Mouse (Mus musculus) midbrain, embryonic 16.5 days (tissue): Measurements from ENCODE around the gene Yif1a. TPM values are rescaled to one million over a fixed set of nuclear protein-coding genes. Genes with fewer than 3 reads are reported as not detected.
A peak's percentile ranks its signal among the peaks of the same experiment; 100 is the strongest.

Source experiments
- ATAC-seq: fragments of 200-750 bp; cut with Nextera tagmentation; 2 replicates; pipeline ENCODE4 v1.8.0; 2017; ENCODE audit warnings: moderate TSS enrichment
- H3K27ac ChIP-seq: fragments of 300-500 bp; sonication (generic); 2 replicates; pipeline ENCODE4 v1.5.1; 2014; ENCODE audit warnings: mild to moderate bottlenecking, low read length, mixed read lengths
- H3K27me3 ChIP-seq: fragments of 300-500 bp; sonication (generic); 2 replicates; pipeline ENCODE4 v1.6.1; 2014; ENCODE audit warnings: low read depth, low read length, mixed read lengths; ENCODE audit not compliant: control insufficient read depth, insufficient read depth
- H3K36me3 ChIP-seq: fragments of 300-500 bp; sonication (generic); 2 replicates; pipeline ENCODE4 v1.6.1; 2014; ENCODE audit warnings: mild to moderate bottlenecking, low read length, moderate library complexity, mixed read lengths; ENCODE audit not compliant: control insufficient read depth, insufficient read depth
- H3K4me1 ChIP-seq: fragments of 300-500 bp; sonication (generic); 2 replicates; pipeline ENCODE4 v1.6.1; 2014; ENCODE audit warnings: mild to moderate bottlenecking, low read length, mixed read lengths; ENCODE audit not compliant: control insufficient read depth, insufficient read depth
- H3K4me2 ChIP-seq: fragments of 300-500 bp; sonication (generic); 2 replicates; pipeline ENCODE4 v1.6.1; 2014; ENCODE audit warnings: mild to moderate bottlenecking, low read length, mixed read lengths
- H3K4me3 ChIP-seq: fragments of 300-500 bp; sonication (generic); 2 replicates; pipeline ENCODE4 v1.5.1; 2014; ENCODE audit warnings: low read depth, mild to moderate bottlenecking, low read length, moderate library complexity, mixed read lengths
- H3K9ac ChIP-seq: fragments of 300-500 bp; sonication (generic); 2 replicates; pipeline ENCODE4 v1.6.1; 2014; ENCODE audit warnings: low read depth, low read length, mixed read lengths
- H3K9me3 ChIP-seq: fragments of 300-500 bp; sonication (generic); replicated peaks from 2 replicates; pipeline ENCODE4 v1.6.1; 2014; ENCODE audit warnings: mild to moderate bottlenecking, low read length, mixed read lengths; ENCODE audit not compliant: control insufficient read depth, poor library complexity, severe bottlenecking
- WGBS: fragments of 180-500 bp; shearing (Covaris S2); extraction: QIAGEN DNeasy Blood & Tissue Kit; methylation state at CpG from one replicate; pipeline ENCODE4 v1.1.7; 2014; 5-methylcytosine and 5-hydroxymethylcytosine counted together
- polyA plus RNA-seq: library from polyadenylated mRNA; unstranded; fragments of >200 nt; fragmentation: Nextera tagmentation; extraction: Ambion mirVana; gene quantifications from 2 replicates; pipeline ENCODE4 v1.2.1, GENCODE M21; 2015

Gene Yif1a
- polyA plus RNA-seq, 1 experiment from 2014 or later: 46.6 TPM

DNA sequence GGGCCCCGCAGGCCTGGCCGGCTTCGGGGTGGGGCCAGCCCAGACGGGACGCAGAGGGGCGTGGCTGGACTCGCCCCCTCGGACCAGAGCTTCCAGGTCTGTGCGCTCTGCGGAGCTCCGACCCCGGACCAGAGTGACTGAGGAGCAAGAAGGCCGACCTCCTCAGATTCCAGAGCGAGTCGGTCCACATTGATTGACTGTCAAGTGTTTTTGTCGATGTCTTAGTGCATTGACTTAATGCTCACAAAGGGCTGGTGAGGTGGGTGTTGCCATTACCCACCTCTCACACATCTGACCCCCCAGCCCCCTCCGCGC lies 30.0 kb downstream of the Yif1a start, which contains the start of gene Klc2:
Klc2 (minus strand) TSS at position 177 of the 315 bp plus-strand sequence.
- 2% methylated on average over 18 of the region's 18 CpGs for WGBS
- Histone ChIP-seq H3K27me3 (no peaks in the 10 kb centered on the region), H3K9ac (peak within 1 kb of the TSS; percentile 98), H3K9me3 (no peaks in the 10 kb centered on the region), H3K4me3 (peak within 1 kb of the TSS; percentile 88), H3K36me3 (peaks cover 3% of the 10 kb centered on the region; the same call in 1 of the 2 replicates), H3K27ac (peak within 1 kb of the TSS; percentile 91), H3K4me2 (peak within 1 kb of the TSS; percentile 68), H3K4me1 (peaks cover 18% of the 10 kb centered on the region)
- no peak for ATAC-seq

DNA sequence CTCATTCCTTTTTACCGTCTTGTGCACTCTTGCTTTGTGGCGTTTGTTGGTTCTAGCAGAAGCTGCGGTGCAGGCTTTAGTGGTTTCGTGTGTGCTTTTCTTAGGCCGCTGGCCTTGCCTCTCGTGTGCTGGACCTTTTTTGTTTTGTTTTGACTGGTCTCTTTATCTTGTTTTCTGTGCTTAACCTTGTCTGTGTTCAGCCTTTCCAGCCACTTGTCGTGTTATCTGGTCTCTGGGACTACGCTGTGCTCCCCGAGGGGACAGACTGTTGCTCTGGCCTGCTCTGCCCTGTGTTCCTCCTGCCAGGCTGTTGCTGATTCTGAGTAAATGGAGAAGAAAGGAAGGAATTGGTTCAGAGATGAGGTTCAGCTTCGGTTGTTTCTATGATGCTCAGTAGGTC lies 34.2 kb downstream of the Yif1a start:
- Histone ChIP-seq H3K4me2 (no peak overlapping the region), H3K36me3 (no peaks in the 10 kb centered on the region), H3K9me3 (no peaks in the 10 kb centered on the region), H3K4me3 (no peak overlapping the region), H3K4me1 (peaks cover 7% of the 10 kb centered on the region), H3K27ac (no peak overlapping the region), H3K9ac (no peak overlapping the region), H3K27me3 (no peaks in the 10 kb centered on the region)
- no peak for ATAC-seq
- WGBS: 70% methylated on average over 10 of the region's 10 CpGs

DNA sequence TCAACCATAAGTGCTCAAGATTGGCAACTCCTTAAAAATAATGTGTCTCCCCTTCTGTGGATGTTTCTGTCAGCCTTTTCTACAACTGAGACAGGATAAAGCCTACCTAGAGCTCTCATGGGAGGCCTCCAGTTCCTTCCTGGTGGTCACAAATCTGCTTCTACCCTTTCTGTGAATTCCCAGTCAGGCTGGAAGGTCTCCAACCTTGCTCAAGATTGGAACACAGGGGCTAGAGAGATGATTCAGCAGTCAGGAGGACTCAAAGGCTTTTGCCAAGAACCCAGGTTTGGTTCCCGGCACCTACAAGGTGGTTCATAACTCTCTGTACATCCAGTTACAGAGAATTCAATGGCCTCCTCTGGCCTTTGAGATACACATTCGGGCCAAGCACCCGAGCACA lies 34.9 kb downstream of the Yif1a start:
- WGBS: 87% methylated on average over 3 of the region's 3 CpGs
- H3K9ac ChIP-seq: no peak overlapping the region
- H3K4me2 ChIP-seq: no peak overlapping the region
- ATAC-seq: no peak
- H3K27me3 ChIP-seq: no peaks in the 10 kb centered on the region
- H3K36me3 ChIP-seq: no peaks in the 10 kb centered on the region
- H3K27ac ChIP-seq: no peak overlapping the region
- no peaks in the 10 kb centered on the region for H3K9me3 ChIP-seq
- H3K4me3 ChIP-seq: no peak overlapping the region
- peaks cover 7% of the 10 kb centered on the region for H3K4me1 ChIP-seq

DNA sequence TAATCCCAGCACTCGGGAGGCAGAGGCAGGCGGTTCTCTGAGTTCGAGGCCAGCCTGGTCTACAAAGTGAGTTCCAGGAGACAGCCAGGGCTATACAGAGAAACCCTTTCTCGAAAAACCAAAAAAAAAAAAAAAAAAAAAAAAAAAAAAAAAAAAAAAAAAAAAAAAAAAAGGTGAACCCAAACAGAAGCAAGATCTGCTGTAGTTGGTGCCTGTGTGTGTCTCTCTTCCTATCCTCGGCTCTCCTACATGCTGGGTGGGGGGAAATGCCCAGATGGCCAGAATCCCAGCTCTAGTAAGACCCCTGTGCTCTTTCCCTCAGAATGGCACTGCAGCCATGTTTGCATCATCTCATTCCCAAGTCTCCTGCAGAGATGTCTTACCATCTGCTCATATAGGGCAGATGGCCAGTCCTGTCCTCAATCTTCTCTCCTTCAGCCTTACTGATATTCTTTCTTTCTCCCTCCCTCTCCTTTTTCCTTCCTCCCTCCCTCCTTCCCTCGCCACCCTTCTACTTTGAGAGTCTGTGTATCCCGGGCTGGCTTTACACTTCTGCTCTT lies 35.8 kb downstream of the Yif1a start:
- 69% methylated on average over 7 of the region's 7 CpGs for WGBS
- no peak for ATAC-seq
- Histone ChIP-seq H3K36me3 (no peaks in the 10 kb centered on the region), H3K4me1 (peaks cover 3% of the 10 kb centered on the region), H3K4me3 (no peak overlapping the region), H3K9me3 (no peaks in the 10 kb centered on the region), H3K4me2 (no peak overlapping the region), H3K27me3 (no peaks in the 10 kb centered on the region), H3K9ac (no peak overlapping the region), H3K27ac (no peak overlapping the region)

DNA sequence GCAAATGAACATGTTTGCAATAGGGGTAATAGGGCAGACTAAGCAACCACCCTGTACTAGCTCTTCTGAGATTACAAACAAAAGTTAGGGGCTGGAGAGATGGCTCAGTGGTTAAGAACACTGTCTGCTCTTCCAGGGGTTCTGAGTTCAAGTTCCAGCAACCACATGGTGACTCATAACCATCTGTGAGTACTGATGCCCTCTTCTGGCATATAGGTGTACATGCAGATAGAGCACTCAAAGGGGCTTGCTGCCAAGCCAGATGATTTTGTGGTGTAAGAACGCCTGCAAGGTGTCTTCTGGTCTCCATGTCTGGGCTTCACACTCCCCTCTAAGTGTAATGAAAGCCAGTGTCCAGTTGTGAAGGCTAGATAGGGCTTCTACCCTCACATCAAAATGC lies 41.4 kb downstream of the Yif1a start:
- Histone ChIP-seq H3K9ac (no peak overlapping the region), H3K4me3 (no peak overlapping the region), H3K27me3 (no peaks in the 10 kb centered on the region), H3K36me3 (peaks cover 3% of the 10 kb centered on the region; the same call in 1 of the 2 replicates), H3K27ac (no peak overlapping the region), H3K4me2 (no peak overlapping the region), H3K4me1 (no peaks in the 10 kb centered on the region), H3K9me3 (no peaks in the 10 kb centered on the region)
- no peak for ATAC-seq
- WGBS: 27% methylated on average over 1 of the region's 1 CpGs

DNA sequence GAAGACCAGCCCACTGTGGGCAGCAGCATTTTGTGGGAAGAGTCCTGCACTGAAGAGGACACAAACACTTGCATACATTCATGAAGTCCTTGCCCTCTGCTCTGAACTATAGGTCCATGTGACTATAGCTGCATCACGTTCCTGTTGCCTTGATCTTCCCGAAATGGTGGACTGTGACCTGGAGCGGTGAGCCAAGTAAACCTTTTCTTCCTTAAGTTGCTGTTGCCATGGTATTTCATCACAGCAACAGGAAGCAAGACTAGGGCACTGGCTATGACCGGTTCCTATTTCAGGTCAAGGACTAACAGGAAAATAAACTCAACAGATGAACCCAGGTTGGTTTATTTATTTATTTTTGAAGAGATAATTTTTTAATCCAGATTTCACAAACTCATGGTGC lies 42.9 kb downstream of the Yif1a start:
- H3K36me3 ChIP-seq: peaks cover 12% of the 10 kb centered on the region; the same call in 1 of the 2 replicates
- ATAC-seq: no peak
- 76% methylated on average over 4 of the region's 4 CpGs for WGBS
- no peaks in the 10 kb centered on the region for H3K4me1 ChIP-seq
- no peak overlapping the region for H3K4me3 ChIP-seq
- no peak overlapping the region for H3K4me2 ChIP-seq
- H3K9ac ChIP-seq: no peak overlapping the region
- no peaks in the 10 kb centered on the region for H3K27me3 ChIP-seq
- no peaks in the 10 kb centered on the region for H3K9me3 ChIP-seq
- no peak overlapping the region for H3K27ac ChIP-seq

DNA sequence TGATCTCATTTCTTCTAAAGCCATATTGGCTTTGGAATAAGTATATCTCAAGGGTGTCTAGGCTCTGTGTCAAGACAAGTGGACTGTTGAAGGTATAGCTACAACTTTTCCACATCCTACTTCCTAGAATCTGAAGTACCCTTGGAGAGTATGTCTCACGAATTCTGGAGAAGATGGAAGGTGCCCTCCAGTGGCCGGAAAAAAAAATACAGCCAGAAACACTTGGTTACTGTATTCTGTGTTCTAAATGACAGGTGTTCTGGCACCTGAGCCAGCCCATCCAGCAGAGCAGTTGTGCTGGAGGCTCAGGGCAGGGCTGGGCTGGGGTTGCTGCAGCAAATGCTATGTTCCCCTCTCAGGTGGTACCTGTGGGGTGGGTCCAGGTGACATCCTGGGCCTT lies 51.3 kb downstream of the Yif1a start:
- 3% methylated on average over 2 of the region's 2 CpGs for WGBS
- Histone ChIP-seq H3K27ac (no peak overlapping the region), H3K9ac (no peak overlapping the region), H3K27me3 (no peaks in the 10 kb centered on the region), H3K4me3 (no peak overlapping the region), H3K4me1 (no peaks in the 10 kb centered on the region), H3K9me3 (no peaks in the 10 kb centered on the region), H3K36me3 (peaks cover 42% of the 10 kb centered on the region), H3K4me2 (no peak overlapping the region)
- no peak for ATAC-seq

Other genes starting within 250 kb of the Yif1a start
- 33.3 and 42.5 TPM in 2 replicates for gene Ccs, start 249.2 kb upstream of the Yif1a start, polyA plus RNA-seq
- gene Ccdc87, start 249.2 kb upstream of the Yif1a start, polyA plus RNA-seq: 0.77 and 0.99 TPM in 2 replicates
- 85.8 and 87.4 TPM in 2 replicates for gene Ctsf, start 233.4 kb upstream of the Yif1a start, polyA plus RNA-seq
- 1.9 and 2.4 TPM in 2 replicates for gene Actn3, start 210.6 kb upstream of the Yif1a start, polyA plus RNA-seq
- gene Zdhhc24, start 209.9 kb upstream of the Yif1a start, polyA plus RNA-seq: 22.7 and 26.1 TPM in 2 replicates
- 9.6 and 9.7 TPM in 2 replicates for gene Bbs1, start 181.9 kb upstream of the Yif1a start, polyA plus RNA-seq
- 108 and 109 TPM in 2 replicates for gene Dpp3, start 160.3 kb upstream of the Yif1a start, polyA plus RNA-seq
- 11.3 and 17.0 TPM in 2 replicates for gene Peli3, start 145.4 kb upstream of the Yif1a start, polyA plus RNA-seq
- gene Mrpl11, start 126.4 kb upstream of the Yif1a start, polyA plus RNA-seq: 101 and 107 TPM in 2 replicates
- gene Npas4, start 98.2 kb upstream of the Yif1a start, polyA plus RNA-seq: 0.58 and 0.82 TPM in 2 replicates
- 12.1 and 16.0 TPM in 2 replicates for gene Slc29a2, start 64.7 kb upstream of the Yif1a start, polyA plus RNA-seq
- gene B4gat1, start 49.7 kb upstream of the Yif1a start, polyA plus RNA-seq: 82.9 and 102 TPM in 2 replicates
- gene AC124502.3, start 49.6 kb upstream of the Yif1a start, polyA plus RNA-seq: 2.9 and 4.2 TPM in 2 replicates
- 26.8 and 36.2 TPM in 2 replicates for gene Brms1, start 47.2 kb upstream of the Yif1a start, polyA plus RNA-seq
- 1.5 and 1.8 TPM in 2 replicates for gene Rin1, start 38.1 kb upstream of the Yif1a start, polyA plus RNA-seq
- 16.0 and 16.5 TPM in 2 replicates for gene Cd248, start 20.5 kb upstream of the Yif1a start, polyA plus RNA-seq
- gene Tmem151a, start 3.0 kb upstream of the Yif1a start, polyA plus RNA-seq: 22.7 and 31.9 TPM in 2 replicates
- gene Cnih2, start 10.0 kb downstream of the Yif1a start, polyA plus RNA-seq: 430 and 432 TPM in 2 replicates
- gene Rab1b, start 18.5 kb downstream of the Yif1a start, polyA plus RNA-seq: 201 and 206 TPM in 2 replicates
- gene Klc2, start 30.0 kb downstream of the Yif1a start, polyA plus RNA-seq: 71.4 and 76.5 TPM in 2 replicates
- 50.7 and 52.2 TPM in 2 replicates for gene Pacs1, start 184.6 kb downstream of the Yif1a start, polyA plus RNA-seq
- gene Sf3b2, start 206.9 kb downstream of the Yif1a start, polyA plus RNA-seq: 326 and 331 TPM in 2 replicates
- gene Gal3st3, start 209.8 kb downstream of the Yif1a start, polyA plus RNA-seq: 41.6 and 49.4 TPM in 2 replicates
- gene Catsper1, start 247.2 kb downstream of the Yif1a start, polyA plus RNA-seq: not detected in 2 replicates